Mouse (Mus musculus) effector memory CD4-positive, alpha-beta T cell, adult 7 months (primary cell): ENCODE results near the gene Qpctl. TPM values are rescaled to one million over a fixed set of nuclear protein-coding genes. Genes with fewer than 3 reads are reported as not detected.

Source experiments
- polyA plus RNA-seq: library from polyadenylated mRNA; unstranded; fragments of 100-300 nt; shearing (Covaris generic); gene quantifications from one replicate; pipeline ENCODE4 v1.2.1, GENCODE M21; 2017

Gene Qpctl
- polyA plus RNA-seq: 9.3 TPM

GRCm38 (mm10) chr7:19148875-19149541, at the start of gene Qpctl:
TSS of gene Qpctl (minus strand) at chr7:19149291.

DNA sequence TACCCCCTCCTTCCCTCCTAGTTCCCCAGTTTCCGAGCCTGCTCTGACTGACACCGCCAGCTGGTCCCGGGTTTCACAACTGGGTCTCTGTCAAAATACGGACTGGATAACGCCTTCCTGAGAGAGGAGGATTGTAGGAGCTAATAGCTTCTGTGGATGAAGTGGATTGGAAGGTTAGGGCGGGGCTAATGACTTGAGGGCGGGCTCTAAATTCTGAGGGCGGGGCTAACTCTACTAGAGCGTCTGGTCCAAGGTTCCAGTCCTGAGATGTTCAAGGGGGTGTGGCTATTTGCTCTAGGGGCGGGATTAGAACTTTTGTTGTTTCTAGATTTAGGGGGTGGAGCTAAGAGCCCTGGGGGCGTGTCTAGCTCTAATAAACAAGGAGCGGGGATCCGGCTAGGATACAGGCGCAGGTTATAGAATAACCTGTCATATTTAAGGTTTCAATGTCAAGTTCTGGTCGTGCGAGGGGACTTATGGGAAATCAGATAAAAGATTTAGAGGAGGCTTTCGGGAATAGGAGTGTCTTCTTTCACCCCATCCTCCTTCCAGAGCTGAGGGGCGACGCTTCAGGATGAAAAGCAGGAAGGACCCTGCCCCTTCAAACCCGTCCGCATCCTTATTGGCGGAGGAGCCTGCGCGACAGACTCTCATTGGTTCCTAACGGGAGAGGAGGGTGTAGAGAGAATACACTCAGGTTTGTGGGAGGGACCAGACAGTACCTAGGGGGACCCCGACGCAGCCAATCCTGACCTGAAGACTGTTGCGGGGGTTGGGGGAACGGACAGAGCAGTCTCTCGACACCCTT, 26.8 kb upstream of the Qpctl start, which contains the start of gene Eml2:
Gene Eml2 (plus strand): TSS at position 714 of the 808 bp plus-strand sequence.

GRCm38 (mm10) chr7:19165656-19166423, 16.7 kb upstream of the Qpctl start, which contains the start of gene Gipr:
TSS of gene Gipr (minus strand) at chr7:19166127.

DNA sequence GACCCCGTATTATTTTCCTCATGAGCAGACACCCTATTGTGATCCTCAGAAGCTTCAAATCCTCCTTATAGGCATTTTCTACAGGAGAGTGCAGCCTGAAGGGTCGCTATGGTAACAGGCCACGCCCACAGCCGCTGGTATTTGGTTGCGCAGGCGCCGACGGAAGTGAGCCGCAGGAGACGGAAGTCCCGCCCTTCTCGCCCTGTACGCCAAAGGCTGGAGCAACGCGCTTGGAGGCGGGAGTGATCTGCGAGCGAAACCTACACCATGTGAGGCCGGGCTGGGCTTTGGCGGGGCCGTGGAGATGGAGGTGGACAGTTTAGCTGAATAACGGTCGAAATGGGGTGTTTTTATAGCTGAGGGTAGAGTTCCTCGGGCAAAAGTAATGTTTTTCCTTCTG, 535 bp upstream of the Qpctl start, which contains the start of gene Snrpd2:
Gene Snrpd2 (plus strand): TSS at position 97 of the 400 bp plus-strand sequence.

DNA sequence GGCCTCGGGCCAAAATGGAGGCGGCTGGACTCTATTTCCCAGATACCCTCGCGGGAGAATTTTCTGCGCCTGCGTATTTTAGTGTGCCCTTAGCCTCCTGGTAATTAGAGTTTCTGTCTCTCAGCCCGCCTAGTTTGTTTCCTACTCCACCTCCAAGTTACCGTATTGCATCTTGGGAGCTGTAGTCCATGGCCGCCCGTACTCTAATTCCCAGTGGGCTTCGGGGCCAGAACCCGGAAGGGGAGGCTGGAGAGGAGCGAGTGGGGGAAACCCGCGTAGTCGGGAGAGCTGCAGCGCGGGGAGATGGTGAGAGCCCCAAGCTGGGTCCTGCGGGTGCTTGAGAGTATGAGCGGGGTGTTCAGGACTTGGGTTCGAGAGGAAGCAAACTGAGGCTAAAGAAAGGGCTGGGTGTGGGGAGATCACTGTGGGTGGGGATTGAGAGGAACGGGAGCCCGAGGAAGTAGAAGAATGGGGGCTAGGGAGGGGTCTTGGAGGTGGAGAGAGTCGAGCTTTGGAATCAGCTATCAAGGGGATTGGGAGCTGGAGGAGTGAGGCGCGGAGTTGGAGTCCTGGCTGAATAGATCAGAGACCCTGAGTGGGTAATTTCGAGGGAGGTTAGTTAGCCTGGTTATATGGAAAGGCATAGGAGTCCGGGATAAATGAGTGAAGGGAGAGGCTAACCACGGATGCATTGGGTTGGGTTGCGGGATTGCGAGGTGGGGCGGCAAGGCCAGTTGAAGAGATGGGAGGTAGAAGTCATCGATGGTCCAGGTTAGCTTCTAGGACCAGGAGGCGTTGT, 29.3 kb downstream of the Qpctl start, which contains the start of gene Fbxo46:
Gene Fbxo46 (plus strand): TSS at position 229 of the 799 bp plus-strand sequence.

DNA sequence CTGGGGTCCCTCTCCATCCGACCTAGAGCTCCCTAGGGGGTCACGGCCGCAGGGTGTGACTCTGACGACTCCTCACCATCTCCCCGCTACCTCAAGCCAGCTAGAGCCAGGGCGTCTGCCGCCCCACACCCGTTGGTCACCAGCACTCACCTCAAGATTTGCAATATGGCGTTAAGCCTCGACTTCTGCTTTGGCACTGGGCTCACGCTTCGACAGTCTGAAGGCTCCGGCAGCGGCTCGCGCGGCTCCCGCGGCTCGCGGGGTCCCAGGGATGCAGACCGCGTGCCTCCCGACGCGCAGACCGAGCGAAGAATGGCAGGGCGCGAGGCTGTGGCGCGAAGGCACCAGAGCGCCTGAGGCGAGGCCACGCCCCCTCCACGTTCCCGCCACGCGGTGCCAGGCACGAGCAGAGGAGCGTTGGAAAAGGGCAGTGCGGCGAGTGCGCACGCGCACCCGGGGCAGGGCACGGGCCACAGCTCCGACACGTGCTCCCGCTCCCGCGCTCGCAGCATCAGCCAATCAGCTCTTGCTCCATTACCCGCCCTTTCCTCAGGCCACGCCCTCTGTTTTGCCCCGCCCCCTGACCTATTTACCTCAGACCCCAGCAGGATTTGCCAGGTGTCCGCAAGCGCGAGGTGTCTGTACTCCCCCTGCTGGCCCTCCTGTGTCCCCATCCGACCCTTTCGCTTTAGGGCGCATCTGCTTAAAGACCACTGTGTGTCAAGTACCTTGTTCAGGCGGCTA, 30.9 kb downstream of the Qpctl start, which contains the start of gene Gm4969:
Gene Gm4969 (minus strand): TSS at position 341 of the 744 bp plus-strand sequence.

DNA sequence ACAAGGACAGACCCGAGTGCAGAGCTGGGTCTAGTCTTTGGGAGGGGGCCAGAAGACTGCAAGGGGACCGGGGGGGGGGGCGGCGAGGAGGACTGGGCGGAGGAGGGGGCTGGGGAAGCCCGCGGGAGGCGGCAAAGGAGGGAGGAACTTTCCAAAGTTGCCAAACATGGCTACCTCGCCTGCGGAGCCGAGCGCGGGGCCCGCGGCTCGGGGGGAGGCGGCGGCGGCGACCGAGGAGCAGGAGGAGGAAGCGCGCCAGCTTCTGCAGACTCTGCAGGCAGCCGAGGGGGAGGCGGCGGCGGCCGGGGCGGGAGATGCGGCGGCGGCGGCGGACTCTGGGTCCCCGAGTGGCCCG, 54.6 kb downstream of the Qpctl start, which contains the start of gene Six5:
Gene Six5 (plus strand): TSS at position 124 of the 355 bp plus-strand sequence.

Other genes starting within 250 kb of the Qpctl start
- gene Ccdc61, start 238.9 kb downstream of the Qpctl start, polyA plus RNA-seq: 23.0 TPM
- gene Nova2, start 223.4 kb downstream of the Qpctl start, polyA plus RNA-seq: not detected
- gene Nanos2, start 161.9 kb downstream of the Qpctl start, polyA plus RNA-seq: not detected
- 5.5 TPM for gene Mypop, start 158.0 kb downstream of the Qpctl start, polyA plus RNA-seq
- 32.3 TPM for gene Irf2bp1, start 145.2 kb downstream of the Qpctl start, polyA plus RNA-seq
- not detected for gene Foxa3, start 125.8 kb downstream of the Qpctl start, polyA plus RNA-seq
- gene Sympk, start 124.9 kb downstream of the Qpctl start, polyA plus RNA-seq: 17.2 TPM
- not detected for gene Rsph6a, start 94.6 kb downstream of the Qpctl start, polyA plus RNA-seq
- gene Dmwd, start 73.1 kb downstream of the Qpctl start, polyA plus RNA-seq: not detected
- gene Dmpk, start 65.4 kb downstream of the Qpctl start, polyA plus RNA-seq: not detected
- gene Six5, start 54.7 kb downstream of the Qpctl start, polyA plus RNA-seq: not detected
- gene Gm4969, start 30.9 kb downstream of the Qpctl start, polyA plus RNA-seq: not detected
- gene Fbxo46, start 29.4 kb downstream of the Qpctl start, polyA plus RNA-seq: 10.6 TPM
- gene Snrpd2, start 431 bp upstream of the Qpctl start, polyA plus RNA-seq: 34.4 TPM
- not detected for gene Gipr, start 16.8 kb upstream of the Qpctl start, polyA plus RNA-seq
- gene Eml2, start 27.1 kb upstream of the Qpctl start, polyA plus RNA-seq: 11.0 TPM
- gene Gpr4, start 63.2 kb upstream of the Qpctl start, polyA plus RNA-seq: not detected
- gene Opa3, start 79.0 kb upstream of the Qpctl start, polyA plus RNA-seq: 66.0 TPM
- gene Vasp, start 122.5 kb upstream of the Qpctl start, polyA plus RNA-seq: 205 TPM
- gene Ppm1n, start 130.8 kb upstream of the Qpctl start, polyA plus RNA-seq: 3.0 TPM
- 0.50 TPM for gene Rtn2, start 133.3 kb upstream of the Qpctl start, polyA plus RNA-seq
- gene Fosb, start 160.8 kb upstream of the Qpctl start, polyA plus RNA-seq: 39.6 TPM
- gene Ercc1, start 195.5 kb upstream of the Qpctl start, polyA plus RNA-seq: 64.9 TPM
- 5.2 TPM for gene Cd3eap, start 210.2 kb upstream of the Qpctl start, polyA plus RNA-seq
- gene Ppp1r13l, start 210.5 kb upstream of the Qpctl start, polyA plus RNA-seq: 0.84 TPM
- gene Ercc2, start 232.7 kb upstream of the Qpctl start, polyA plus RNA-seq: 8.5 TPM